Comparison of ENCODE assay signal across 8 mouse cellular contexts in genomic region chr2:25500071-25500575, GRCm38 (mm10). TPM values are rescaled to one million over a fixed set of nuclear protein-coding genes. Genes with fewer than 3 reads are reported as not detected.
DNase-seq lines count a peak whose midpoint lies in the region; ATAC-seq and TF ChIP-seq lines count a peak whose summit lies in the region.

No protein-coding gene starts in this region.

- peak overlapping the region; percentile 94 for H3K4me3 ChIP-seq in heart, embryonic 12.5 days
- H3K4me3 ChIP-seq in bone marrow, adult 2 months (replicated peaks; ENCODE audit: control insufficient read depth, low read depth, low read length) = peak overlapping the region; percentile 50
- peak overlapping the region; percentile 91 for H3K4me3 ChIP-seq in heart, postnatal 0 days (ENCODE audit: low read depth, low read length)
- H3K4me3 ChIP-seq in liver, embryonic 15.5 days (replicated peaks) = peak overlapping the region; percentile 69

- no peaks in the 10 kb centered on the region for H3K9me3 ChIP-seq in heart, embryonic 12.5 days (replicated peaks)
- H3K9me3 ChIP-seq in heart, postnatal 0 days (replicated peaks; ENCODE audit: control insufficient read depth, low read length) = no peaks in the 10 kb centered on the region
- H3K9me3 ChIP-seq in liver, embryonic 15.5 days (replicated peaks) = no peaks in the 10 kb centered on the region

- no peak overlapping the region for H3K27ac ChIP-seq in heart, embryonic 12.5 days (ENCODE audit: poor library complexity, severe bottlenecking)
- peak overlapping the region; percentile 31; the same call in 1 of the 2 replicates for H3K27ac ChIP-seq in bone marrow, adult 2 months (ENCODE audit: control insufficient read depth, insufficient read depth, low read depth, low read length, poor library complexity)
- H3K27ac ChIP-seq in heart, postnatal 0 days (ENCODE audit: low read depth) = peak overlapping the region; percentile 74
- peak overlapping the region; percentile 69 for H3K27ac ChIP-seq in liver, embryonic 15.5 days (replicated peaks)

- H3K9ac ChIP-seq in heart, embryonic 12.5 days = peak overlapping the region; percentile 65
- H3K9ac ChIP-seq in heart, postnatal 0 days (replicated peaks; ENCODE audit: low read depth, low read length) = peak overlapping the region; percentile 54
- H3K9ac ChIP-seq in liver, embryonic 15.5 days = peak overlapping the region; percentile 73

- TF ChIP-seq POLR2A in bone marrow, adult 2 months (IDR thresholded peaks at IDR 0.05; ENCODE audit: borderline replicate concordance, control insufficient read depth, low read depth, low read length) = no peak

- H3K36me3 ChIP-seq in heart, embryonic 12.5 days = peaks cover 25% of the 10 kb centered on the region
- H3K36me3 ChIP-seq in heart, postnatal 0 days (replicated peaks; ENCODE audit: control insufficient read depth, insufficient read depth, low read length) = peaks cover 27% of the 10 kb centered on the region
- H3K36me3 ChIP-seq in liver, embryonic 15.5 days (replicated peaks) = peaks cover 23% of the 10 kb centered on the region

- TF ChIP-seq EP300 in heart, postnatal 0 days (IDR thresholded peaks at IDR 0.05; ENCODE audit: low read depth) = no peak

- 70% methylated on average over 6 of the region's 6 CpGs for WGBS in heart, embryonic 12.5 days
- WGBS in bone marrow, adult 2 months = 60% methylated on average over 6 of the region's 6 CpGs
- WGBS in heart, postnatal 0 days = 62% methylated on average over 6 of the region's 6 CpGs
- 55% methylated on average over 6 of the region's 6 CpGs for WGBS in liver, embryonic 15.5 days (ENCODE audit: insufficient replicate concordance)

- peak overlapping the region; percentile 97 for H3K4me2 ChIP-seq in heart, embryonic 12.5 days
- H3K4me2 ChIP-seq in heart, postnatal 0 days (ENCODE audit: low read depth, low read length) = peak overlapping the region; percentile 96
- peak overlapping the region; percentile 81 for H3K4me2 ChIP-seq in liver, embryonic 15.5 days

- DNase-seq in heart, adult 8-10 months (ENCODE audit: low spot score) = no peak
- DNase-seq in heart, postnatal 0 days (ENCODE audit: low spot score) = no peak
- no peak for DNase-seq in gastrocnemius, adult 18-20 months (ENCODE audit: low spot score)
- no peak for DNase-seq in cerebellum, postnatal 36 days
- DNase-seq in adrenal gland, postnatal 14 days = no peak

- no peak for TF ChIP-seq CTCF in bone marrow, adult 2 months (IDR thresholded peaks at IDR 0.05; ENCODE audit: control insufficient read depth, insufficient read depth, low read length)
- TF ChIP-seq CTCF in heart, postnatal 0 days (IDR thresholded peaks at IDR 0.05; ENCODE audit: low read depth) = no peak

- H3K4me1 ChIP-seq in heart, embryonic 12.5 days (replicated peaks) = peaks cover 22% of the 10 kb centered on the region
- peaks cover 8% of the 10 kb centered on the region for H3K4me1 ChIP-seq in bone marrow, adult 2 months (ENCODE audit: control insufficient read depth, insufficient read depth, low read length)
- H3K4me1 ChIP-seq in heart, postnatal 0 days (ENCODE audit: control insufficient read depth, insufficient read depth) = peaks cover 15% of the 10 kb centered on the region
- peaks cover 74% of the 10 kb centered on the region for H3K4me1 ChIP-seq in liver, embryonic 15.5 days (replicated peaks)

- H3K27me3 ChIP-seq in heart, embryonic 12.5 days (replicated peaks) = no peaks in the 10 kb centered on the region
- 0 out of 2 replicates have a peak, but pooled peaks cover 2% of the 10 kb centered on the region for H3K27me3 ChIP-seq in heart, postnatal 0 days (ENCODE audit: control insufficient read depth, insufficient read depth, low read length)
- H3K27me3 ChIP-seq in liver, embryonic 15.5 days = no peaks in the 10 kb centered on the region

- ATAC-seq in heart, embryonic 12.5 days (ENCODE audit: insufficient number of reproducible peaks, low FRiP score) = 0 out of 2 replicates have a peak, but pooled peaks have one; percentile 3
- ATAC-seq in heart, postnatal 0 days (ENCODE audit: insufficient read depth, low read depth) = no peak
- peak; percentile 35 for ATAC-seq in liver, embryonic 15.5 days (ENCODE audit: insufficient read depth)

RNA-seq across cellular contexts. Expression of gene Fbxw5, which starts 0.4 kb away (rescaled TPM):
- polyA plus RNA-seq in heart, embryonic 12.5 days (2016; fragmentation: Nextera tagmentation; extraction: Ambion mirVana) = 82.7 and 83.3 TPM in 2 replicates
- total RNA-seq in heart, adult 8-10 months (2022) = 100 to 1,000 TPM in 1 of 4 experiments, 10 to 100 TPM in 3; 79.4 to 105 (median 88.7) TPM
- 18.5 and 30.4 TPM in 2 replicates for polyA plus RNA-seq in bone marrow, adult 2 months (2011; ENCODE audit: insufficient read depth, insufficient read length, low replicate concordance, missing spikeins)
- 115 and 141 TPM in 2 replicates for total RNA-seq in heart, postnatal 0 days (2014; rRNA removed; ENCODE audit: low replicate concordance)
- 70.6 and 76.5 TPM in 2 replicates for polyA plus RNA-seq in heart, postnatal 0 days (2015; fragmentation: Nextera tagmentation; extraction: Ambion mirVana)
- 24.0 and 28.6 TPM in 2 replicates for polyA plus RNA-seq in liver, embryonic 15.5 days (2015; fragmentation: Nextera tagmentation; extraction: Ambion mirVana)
- total RNA-seq in gastrocnemius, adult 18-20 months (2021) = 10 to 100 TPM; 81.5 to 84.3 TPM
- 79.3 and 81.4 TPM in 2 replicates for total RNA-seq in adrenal gland, postnatal 14 days (2021)

RNA-seq across cellular contexts. Expression of gene C8g, which starts 1.4 kb away (rescaled TPM):
- 2.4 and 3.3 TPM in 2 replicates for polyA plus RNA-seq in heart, embryonic 12.5 days (2016; fragmentation: Nextera tagmentation; extraction: Ambion mirVana)
- total RNA-seq in heart, adult 8-10 months (2022) = 1 to 10 TPM; 1.7 to 2.6 (median 2.0) TPM
- polyA plus RNA-seq in bone marrow, adult 2 months (2011; ENCODE audit: insufficient read depth, insufficient read length, low replicate concordance, missing spikeins) = 1.6 and 6.2 TPM in 2 replicates
- total RNA-seq in heart, postnatal 0 days (2014; rRNA removed; ENCODE audit: low replicate concordance) = 1.6 and 9.0 TPM in 2 replicates
- 2.4 and 4.0 TPM in 2 replicates for polyA plus RNA-seq in heart, postnatal 0 days (2015; fragmentation: Nextera tagmentation; extraction: Ambion mirVana)
- polyA plus RNA-seq in liver, embryonic 15.5 days (2015; fragmentation: Nextera tagmentation; extraction: Ambion mirVana) = 64.9 and 88.1 TPM in 2 replicates
- total RNA-seq in gastrocnemius, adult 18-20 months (2021) = 1 to 10 TPM; 2.0 to 2.1 TPM
- 4.4 and 36.5 TPM in 2 replicates for total RNA-seq in adrenal gland, postnatal 14 days (2021)

RNA-seq across cellular contexts. Expression of gene Lcn12, which starts 6.4 kb away (rescaled TPM):
- not detected in 2 replicates for polyA plus RNA-seq in heart, embryonic 12.5 days (2016; fragmentation: Nextera tagmentation; extraction: Ambion mirVana)
- not detected for total RNA-seq in heart, adult 8-10 months (2022)
- not detected in 2 replicates for polyA plus RNA-seq in bone marrow, adult 2 months (2011; ENCODE audit: insufficient read depth, insufficient read length, low replicate concordance, missing spikeins)
- not detected in 2 replicates for total RNA-seq in heart, postnatal 0 days (2014; rRNA removed; ENCODE audit: low replicate concordance)
- polyA plus RNA-seq in heart, postnatal 0 days (2015; fragmentation: Nextera tagmentation; extraction: Ambion mirVana) = not detected in 2 replicates
- not detected in 2 replicates for polyA plus RNA-seq in liver, embryonic 15.5 days (2015; fragmentation: Nextera tagmentation; extraction: Ambion mirVana)
- total RNA-seq in gastrocnemius, adult 18-20 months (2021) = not detected
- total RNA-seq in adrenal gland, postnatal 14 days (2021) = not detected in 2 replicates

RNA-seq across cellular contexts. Expression of gene Ptgds, which starts 30.3 kb away (rescaled TPM):
- polyA plus RNA-seq in heart, embryonic 12.5 days (2016; fragmentation: Nextera tagmentation; extraction: Ambion mirVana) = 2.4 and 2.6 TPM in 2 replicates
- total RNA-seq in heart, adult 8-10 months (2022) = 1,000 to 10,000 TPM in 1 of 4 experiments, 100 to 1,000 TPM in 3; 350 to 1,004 (median 621) TPM
- 9.3 TPM in 1 of 2 replicates, not detected in the other for polyA plus RNA-seq in bone marrow, adult 2 months (2011; ENCODE audit: insufficient read depth, insufficient read length, low replicate concordance, missing spikeins)
- total RNA-seq in heart, postnatal 0 days (2014; rRNA removed; ENCODE audit: low replicate concordance) = 708 and 711 TPM in 2 replicates
- 356 and 359 TPM in 2 replicates for polyA plus RNA-seq in heart, postnatal 0 days (2015; fragmentation: Nextera tagmentation; extraction: Ambion mirVana)
- 0.23 and 0.38 TPM in 2 replicates for polyA plus RNA-seq in liver, embryonic 15.5 days (2015; fragmentation: Nextera tagmentation; extraction: Ambion mirVana)
- not detected for total RNA-seq in gastrocnemius, adult 18-20 months (2021)
- 8.7 and 9.9 TPM in 2 replicates for total RNA-seq in adrenal gland, postnatal 14 days (2021)

RNA-seq across cellular contexts. Expression of gene Paxx, which starts 39.2 kb away (rescaled TPM):
- 22.1 and 22.7 TPM in 2 replicates for polyA plus RNA-seq in heart, embryonic 12.5 days (2016; fragmentation: Nextera tagmentation; extraction: Ambion mirVana)
- total RNA-seq in heart, adult 8-10 months (2022) = 10 to 100 TPM; 21.4 to 30.7 (median 23.3) TPM
- polyA plus RNA-seq in bone marrow, adult 2 months (2011; ENCODE audit: insufficient read depth, insufficient read length, low replicate concordance, missing spikeins) = 42.2 and 114 TPM in 2 replicates
- total RNA-seq in heart, postnatal 0 days (2014; rRNA removed; ENCODE audit: low replicate concordance) = 71.9 and 90.7 TPM in 2 replicates
- 42.7 and 45.5 TPM in 2 replicates for polyA plus RNA-seq in heart, postnatal 0 days (2015; fragmentation: Nextera tagmentation; extraction: Ambion mirVana)
- 8.3 and 10.6 TPM in 2 replicates for polyA plus RNA-seq in liver, embryonic 15.5 days (2015; fragmentation: Nextera tagmentation; extraction: Ambion mirVana)
- total RNA-seq in gastrocnemius, adult 18-20 months (2021) = 10 to 100 TPM; 13.7 to 15.1 TPM
- total RNA-seq in adrenal gland, postnatal 14 days (2021) = 36.2 and 42.6 TPM in 2 replicates
